Mouse (Mus musculus): ENCODE measurements around the gene Magi2. TPM values are rescaled to one million over a fixed set of nuclear protein-coding genes. Genes with fewer than 3 reads are reported as not detected.

The Magi2 gene
- polyA plus RNA-seq, 1 experiment: 1.6 TPM

DNA sequence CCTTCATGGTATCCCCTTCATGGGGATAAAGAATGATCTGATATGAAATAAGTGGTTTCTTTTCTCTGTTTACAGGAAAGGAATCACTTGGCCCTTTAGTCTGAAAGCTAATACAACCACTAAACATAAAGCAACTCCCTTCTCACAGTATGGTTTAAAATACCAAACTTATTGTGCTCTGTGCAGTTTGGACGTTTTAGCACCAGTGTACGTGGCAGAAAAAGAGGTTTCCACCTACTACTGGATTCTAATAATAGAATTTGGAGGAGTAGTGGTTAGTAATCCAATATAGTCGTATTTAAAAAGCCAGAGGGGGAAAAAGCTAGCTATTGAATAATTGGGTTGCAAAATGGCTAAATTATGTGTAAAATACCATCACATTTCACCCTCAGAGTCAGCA, 1005.1 kb downstream of the Magi2 start:
- Histone ChIP-seq H3K4me1 (replicated peaks; ENCODE audit: control insufficient read depth, insufficient read depth, low read length) (no peaks in the 10 kb centered on the region), H3K27ac (ENCODE audit: control insufficient read depth, insufficient read depth, low read length) (no peak overlapping the region), H3K27me3 (ENCODE audit: control insufficient read depth, insufficient read depth, low read length) (no peaks in the 10 kb centered on the region), H3K4me3 (ENCODE audit: control insufficient read depth, insufficient read depth, low read length) (no peak overlapping the region), H3K36me3 (ENCODE audit: control insufficient read depth, insufficient read depth, low read length) (no peaks in the 10 kb centered on the region)
- 87% methylated on average over 3 of the region's 3 CpGs for WGBS
- DNase-seq: no peak
- TF ChIP-seq CTCF (IDR thresholded peaks at IDR 0.05; ENCODE audit: borderline replicate concordance, control insufficient read depth, extremely low read depth, insufficient read depth, low read length, poor library complexity) (no peak), POLR2A (IDR thresholded peaks at IDR 0.05; ENCODE audit: control insufficient read depth, extremely low read depth, insufficient read depth, low read length, poor library complexity) (no peak)

DNA sequence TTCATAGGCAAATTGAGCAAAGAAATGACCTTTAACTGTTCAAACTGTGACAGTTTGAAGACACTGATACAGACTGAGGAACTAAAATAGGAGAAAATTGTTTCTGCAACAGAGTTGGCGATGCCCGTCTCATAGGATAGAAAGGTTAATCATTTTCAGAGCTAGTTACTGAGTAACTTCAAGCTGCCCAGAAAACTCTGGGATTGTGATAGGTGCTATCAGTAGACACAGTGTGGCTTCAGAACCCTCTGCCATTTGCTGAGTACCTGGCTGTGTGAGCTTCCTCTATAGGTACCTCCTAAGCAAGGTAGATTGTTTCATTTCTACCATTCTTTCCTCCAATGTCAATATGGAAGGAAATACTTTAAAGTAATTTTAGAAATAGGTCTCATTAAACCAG, 1014.7 kb downstream of the Magi2 start:
- DNase-seq: no peak
- no peaks in the 10 kb centered on the region for H3K4me1 ChIP-seq (replicated peaks; ENCODE audit: control insufficient read depth, insufficient read depth, low read length)
- H3K27ac ChIP-seq (ENCODE audit: control insufficient read depth, insufficient read depth, low read length): no peak overlapping the region
- WGBS: 99% methylated on average over 2 of the region's 2 CpGs
- no peak overlapping the region for H3K4me3 ChIP-seq (ENCODE audit: control insufficient read depth, insufficient read depth, low read length)
- no peaks in the 10 kb centered on the region for H3K27me3 ChIP-seq (ENCODE audit: control insufficient read depth, insufficient read depth, low read length)
- H3K36me3 ChIP-seq (ENCODE audit: control insufficient read depth, insufficient read depth, low read length): no peaks in the 10 kb centered on the region
- TF ChIP-seq POLR2A (IDR thresholded peaks at IDR 0.05; ENCODE audit: control insufficient read depth, extremely low read depth, insufficient read depth, low read length, poor library complexity): no peak
- TF ChIP-seq CTCF (IDR thresholded peaks at IDR 0.05; ENCODE audit: borderline replicate concordance, control insufficient read depth, extremely low read depth, insufficient read depth, low read length, poor library complexity): no peak

DNA sequence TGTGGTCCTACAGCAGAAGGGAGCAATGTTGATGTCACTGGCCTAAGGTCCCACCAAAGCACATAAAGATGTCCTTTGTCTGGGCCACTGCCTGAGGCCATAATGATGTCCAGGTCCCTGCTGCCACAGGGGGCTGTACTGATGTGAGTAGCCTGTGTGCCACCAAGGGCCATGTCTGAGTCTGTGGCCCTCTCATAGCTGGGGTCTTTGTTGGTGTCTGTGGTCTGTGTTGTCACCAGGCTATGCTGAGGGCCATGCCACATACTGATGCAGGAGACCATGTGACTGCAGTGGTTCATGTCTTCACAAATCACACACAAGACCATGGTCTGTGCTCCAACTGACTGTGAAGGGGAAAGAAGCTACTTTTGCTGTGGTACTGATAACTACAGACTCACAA, 1015.7 kb downstream of the Magi2 start:
- no peak for TF ChIP-seq POLR2A (IDR thresholded peaks at IDR 0.05; ENCODE audit: control insufficient read depth, extremely low read depth, insufficient read depth, low read length, poor library complexity)

DNA sequence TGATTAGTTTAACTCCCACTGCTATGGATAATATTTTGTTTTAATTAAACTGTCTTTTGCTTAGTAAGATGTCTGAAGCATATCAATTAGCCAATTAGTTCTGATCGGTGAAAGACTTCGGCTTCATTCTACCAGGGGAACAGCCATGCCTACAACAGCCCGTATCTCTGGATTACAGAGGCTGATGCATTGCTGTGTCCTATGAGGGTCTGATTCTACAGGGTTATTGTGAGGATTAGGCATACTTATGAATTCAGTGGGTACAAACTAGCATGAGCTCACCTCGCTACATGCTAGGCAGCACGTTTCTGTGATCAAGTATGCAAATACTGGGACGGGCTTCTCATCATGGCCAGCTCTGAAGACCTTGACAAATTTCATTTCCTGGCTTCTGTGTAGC, 1022.5 kb downstream of the Magi2 start:
- Histone ChIP-seq H3K27ac (ENCODE audit: control insufficient read depth, insufficient read depth, low read length) (no peak overlapping the region), H3K36me3 (ENCODE audit: control insufficient read depth, insufficient read depth, low read length) (no peaks in the 10 kb centered on the region), H3K4me1 (replicated peaks; ENCODE audit: control insufficient read depth, insufficient read depth, low read length) (no peaks in the 10 kb centered on the region), H3K4me3 (ENCODE audit: control insufficient read depth, insufficient read depth, low read length) (no peak overlapping the region), H3K27me3 (ENCODE audit: control insufficient read depth, insufficient read depth, low read length) (no peaks in the 10 kb centered on the region)
- DNase-seq: no peak
- TF ChIP-seq CTCF (IDR thresholded peaks at IDR 0.05; ENCODE audit: borderline replicate concordance, control insufficient read depth, extremely low read depth, insufficient read depth, low read length, poor library complexity): no peak
- TF ChIP-seq POLR2A (IDR thresholded peaks at IDR 0.05; ENCODE audit: control insufficient read depth, extremely low read depth, insufficient read depth, low read length, poor library complexity): no peak
- WGBS: 95% methylated on average over 6 of the region's 6 CpGs

More for the DNA sequence above, 1015.7 kb downstream of the Magi2 start:
- Histone ChIP-seq H3K36me3 (ENCODE audit: control insufficient read depth, insufficient read depth, low read length) (no peaks in the 10 kb centered on the region), H3K4me3 (ENCODE audit: control insufficient read depth, insufficient read depth, low read length) (no peak overlapping the region), H3K27ac (ENCODE audit: control insufficient read depth, insufficient read depth, low read length) (no peak overlapping the region), H3K4me1 (replicated peaks; ENCODE audit: control insufficient read depth, insufficient read depth, low read length) (no peaks in the 10 kb centered on the region), H3K27me3 (ENCODE audit: control insufficient read depth, insufficient read depth, low read length) (no peaks in the 10 kb centered on the region)
- DNase-seq: no peak

DNA sequence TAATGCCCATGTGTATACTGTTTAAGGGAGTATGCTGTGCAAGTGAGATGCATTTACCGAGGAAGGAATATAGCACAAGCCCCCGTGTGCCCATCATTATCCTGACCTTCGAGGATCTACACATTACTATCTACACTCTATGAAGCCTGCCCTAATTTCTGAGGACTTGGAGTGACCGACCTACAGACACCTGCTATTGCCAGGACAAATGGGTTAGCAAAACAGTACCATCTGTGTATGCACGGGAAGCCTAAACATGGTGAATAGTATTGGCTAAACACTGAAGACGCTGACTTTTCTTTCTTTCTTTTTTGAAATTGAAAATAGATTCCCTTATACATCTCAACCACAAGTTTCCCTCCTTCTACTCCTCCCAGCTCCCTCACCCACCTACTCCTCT, 1024.7 kb downstream of the Magi2 start:
- no peak overlapping the region for H3K4me3 ChIP-seq (ENCODE audit: control insufficient read depth, insufficient read depth, low read length)
- TF ChIP-seq POLR2A (IDR thresholded peaks at IDR 0.05; ENCODE audit: control insufficient read depth, extremely low read depth, insufficient read depth, low read length, poor library complexity) (no peak), CTCF (IDR thresholded peaks at IDR 0.05; ENCODE audit: borderline replicate concordance, control insufficient read depth, extremely low read depth, insufficient read depth, low read length, poor library complexity) (no peak)
- no peaks in the 10 kb centered on the region for H3K36me3 ChIP-seq (ENCODE audit: control insufficient read depth, insufficient read depth, low read length)
- no peaks in the 10 kb centered on the region for H3K4me1 ChIP-seq (replicated peaks; ENCODE audit: control insufficient read depth, insufficient read depth, low read length)
- 94% methylated on average over 6 of the region's 6 CpGs for WGBS
- no peaks in the 10 kb centered on the region for H3K27me3 ChIP-seq (ENCODE audit: control insufficient read depth, insufficient read depth, low read length)
- no peak for DNase-seq
- H3K27ac ChIP-seq (ENCODE audit: control insufficient read depth, insufficient read depth, low read length): no peak overlapping the region

DNA sequence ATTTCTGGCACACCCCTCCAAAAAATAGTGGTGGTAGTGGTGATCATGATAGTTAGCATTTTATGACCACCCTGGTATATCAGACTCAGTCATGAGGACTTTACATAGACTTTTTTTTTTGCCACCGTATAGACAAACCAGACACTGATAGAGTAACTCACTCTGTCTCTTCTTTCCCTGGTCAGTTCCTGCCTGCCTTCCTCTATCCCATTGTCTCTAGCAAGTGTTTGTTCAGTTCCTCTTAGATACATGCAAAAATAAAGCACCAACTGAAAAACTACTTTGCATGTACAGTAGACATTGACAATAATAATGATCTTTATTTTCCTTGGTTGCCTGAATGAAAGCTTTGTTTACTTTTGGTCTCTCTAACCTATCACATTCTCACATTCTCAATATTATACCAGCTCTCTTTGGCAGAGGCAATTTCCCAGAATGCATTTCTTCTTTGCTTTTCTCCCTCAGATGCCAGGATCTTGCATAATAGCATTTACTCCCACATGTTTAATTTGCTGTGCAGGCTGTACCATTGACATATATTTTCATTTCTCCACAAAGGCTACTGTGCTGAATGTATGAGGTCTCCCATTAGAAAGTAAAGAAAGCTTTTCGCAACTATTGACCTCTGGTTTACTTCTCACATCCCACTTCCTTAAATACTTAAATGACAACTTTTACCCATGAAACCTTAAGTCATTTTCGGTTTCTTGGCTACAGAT, 1029.5 kb downstream of the Magi2 start:
- Histone ChIP-seq H3K36me3 (ENCODE audit: control insufficient read depth, insufficient read depth, low read length) (no peaks in the 10 kb centered on the region), H3K27ac (ENCODE audit: control insufficient read depth, insufficient read depth, low read length) (no peak overlapping the region), H3K4me3 (ENCODE audit: control insufficient read depth, insufficient read depth, low read length) (no peak overlapping the region), H3K4me1 (replicated peaks; ENCODE audit: control insufficient read depth, insufficient read depth, low read length) (no peaks in the 10 kb centered on the region), H3K27me3 (ENCODE audit: control insufficient read depth, insufficient read depth, low read length) (no peaks in the 10 kb centered on the region)
- DNase-seq: no peak
- TF ChIP-seq CTCF (IDR thresholded peaks at IDR 0.05; ENCODE audit: borderline replicate concordance, control insufficient read depth, extremely low read depth, insufficient read depth, low read length, poor library complexity): no peak
- no peak for TF ChIP-seq POLR2A (IDR thresholded peaks at IDR 0.05; ENCODE audit: control insufficient read depth, extremely low read depth, insufficient read depth, low read length, poor library complexity)
- WGBS: 62% methylated on average over 3 of the region's 3 CpGs

DNA sequence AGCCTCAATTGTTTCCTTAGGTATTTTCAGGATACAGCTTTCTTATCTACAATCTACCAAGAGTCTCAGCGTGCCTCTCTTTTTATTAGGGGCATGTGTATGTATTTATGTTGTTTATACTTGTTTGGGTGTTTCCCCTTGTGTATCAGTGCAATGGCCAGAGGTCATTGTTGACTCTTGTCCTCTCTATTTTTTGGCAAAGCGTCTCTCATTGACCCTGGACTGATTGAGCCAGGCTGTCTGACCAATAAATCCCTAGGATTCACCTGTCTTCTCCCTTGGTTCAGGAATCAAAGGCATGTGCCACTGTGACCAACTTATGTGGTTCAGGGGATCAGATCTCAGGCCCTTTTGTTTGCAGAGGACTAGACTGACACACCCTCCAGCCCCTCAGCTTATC, 1030.1 kb downstream of the Magi2 start:
- DNase-seq: no peak
- no peak overlapping the region for H3K27ac ChIP-seq (ENCODE audit: control insufficient read depth, insufficient read depth, low read length)
- 54% methylated on average over 2 of the region's 2 CpGs for WGBS
- no peaks in the 10 kb centered on the region for H3K27me3 ChIP-seq (ENCODE audit: control insufficient read depth, insufficient read depth, low read length)
- no peaks in the 10 kb centered on the region for H3K36me3 ChIP-seq (ENCODE audit: control insufficient read depth, insufficient read depth, low read length)
- no peaks in the 10 kb centered on the region for H3K4me1 ChIP-seq (replicated peaks; ENCODE audit: control insufficient read depth, insufficient read depth, low read length)
- TF ChIP-seq CTCF (IDR thresholded peaks at IDR 0.05; ENCODE audit: borderline replicate concordance, control insufficient read depth, extremely low read depth, insufficient read depth, low read length, poor library complexity): no peak
- no peak for TF ChIP-seq POLR2A (IDR thresholded peaks at IDR 0.05; ENCODE audit: control insufficient read depth, extremely low read depth, insufficient read depth, low read length, poor library complexity)
- no peak overlapping the region for H3K4me3 ChIP-seq (ENCODE audit: control insufficient read depth, insufficient read depth, low read length)

Data from thymus, adult 2 months (tissue).